Mouse (Mus musculus) ovary, adult 10 weeks (tissue): ENCODE measurements around the gene Vmn1r85. TPM values are rescaled to one million over a fixed set of nuclear protein-coding genes. Genes with fewer than 3 reads are reported as not detected.

ENCODE experiments used
- polyA plus RNA-seq: library from polyadenylated mRNA; stranded (reverse); fragments of 350-450 nt; fragmentation: Illumina TruSeq; extraction: RNeasy Lipid Tissue Mini Kit (QIAGEN cat#74804); gene quantifications from one replicate; pipeline ENCODE4 v1.2.3, GENCODE M21; 2014

The Vmn1r85 gene
- not detected for polyA plus RNA-seq

GRCm38 (mm10) chr7:13095073-13095472 lies at the start of gene Vmn1r85:
Vmn1r85 (minus strand) TSS chr7:13095173.

GRCm38 (mm10) chr7:13140057-13140456 lies 45.1 kb upstream of the Vmn1r85 start, which contains the start of gene Vmn1r87:
Vmn1r87 (minus strand) TSS chr7:13140157.

GRCm38 (mm10) chr7:13119817-13120216 lies 24.8 kb upstream of the Vmn1r85 start, which contains the start of gene Vmn1r86:
Vmn1r86 (minus strand) TSS chr7:13119917.

GRCm38 (mm10) chr7:13054287-13055010 lies 40.5 kb downstream of the Vmn1r85 start, which contains the start of gene Mzf1:
Mzf1 (minus strand) TSS chr7:13054764.

GRCm38 (mm10) chr7:13037901-13038555 lies 56.9 kb downstream of the Vmn1r85 start, which contains the start of gene Ube2m:
Ube2m (minus strand) TSS chr7:13038275.

GRCm38 (mm10) chr7:13034148-13034977 lies 60.6 kb downstream of the Vmn1r85 start, which contains the start of gene Chmp2a:
Chmp2a (minus strand) TSS chr7:13034807.

Other genes starting within 250 kb of the Vmn1r85 start
- 16.4 TPM for gene Zfp128, start 214.0 kb downstream of the Vmn1r85 start, polyA plus RNA-seq
- gene Zscan22, start 197.4 kb downstream of the Vmn1r85 start, polyA plus RNA-seq: 8.3 TPM
- gene Rps5, start 172.9 kb downstream of the Vmn1r85 start, polyA plus RNA-seq: 21.9 TPM
- 0.17 TPM for gene Rnf225, start 167.8 kb downstream of the Vmn1r85 start, polyA plus RNA-seq
- gene Zfp324, start 129.3 kb downstream of the Vmn1r85 start, polyA plus RNA-seq: 5.0 TPM
- gene Zfp446, start 117.3 kb downstream of the Vmn1r85 start, polyA plus RNA-seq: 4.0 TPM
- not detected for gene Slc27a5, start 97.0 kb downstream of the Vmn1r85 start, polyA plus RNA-seq
- 46.6 TPM for gene Trim28, start 96.1 kb downstream of the Vmn1r85 start, polyA plus RNA-seq
- gene Zbtb45, start 85.1 kb downstream of the Vmn1r85 start, polyA plus RNA-seq: 0.71 TPM
- 69.3 TPM for gene Chmp2a, start 60.4 kb downstream of the Vmn1r85 start, polyA plus RNA-seq
- 71.0 TPM for gene Ube2m, start 56.9 kb downstream of the Vmn1r85 start, polyA plus RNA-seq
- gene Mzf1, start 40.4 kb downstream of the Vmn1r85 start, polyA plus RNA-seq: 0.46 TPM
- gene Vmn1r86, start 24.7 kb upstream of the Vmn1r85 start, polyA plus RNA-seq: not detected
- gene Vmn1r87, start 45.0 kb upstream of the Vmn1r85 start, polyA plus RNA-seq: not detected
- gene Vmn1r88, start 64.4 kb upstream of the Vmn1r85 start, polyA plus RNA-seq: 0.09 TPM
- gene Vmn1r89, start 117.8 kb upstream of the Vmn1r85 start, polyA plus RNA-seq: not detected
- 31.7 TPM for gene Lig1, start 182.1 kb upstream of the Vmn1r85 start, polyA plus RNA-seq
- gene Zswim9, start 183.5 kb upstream of the Vmn1r85 start, polyA plus RNA-seq: 8.6 TPM
- gene Pla2g4c, start 229.5 kb upstream of the Vmn1r85 start, polyA plus RNA-seq: 73.4 TPM